Mouse (Mus musculus) forelimb bud, embryonic 11.5 days (tissue): ENCODE data around the gene Ankfn1.
A peak's percentile ranks its signal among the peaks of the same experiment; 100 is the strongest.

Experiments used
- DNase-seq: peaks from one replicate; pipeline ENCODE4 v3.0.0-alpha.2; 2012; ENCODE audit warnings: low read depth, low spot score

Ankfn1 gene

DNA sequence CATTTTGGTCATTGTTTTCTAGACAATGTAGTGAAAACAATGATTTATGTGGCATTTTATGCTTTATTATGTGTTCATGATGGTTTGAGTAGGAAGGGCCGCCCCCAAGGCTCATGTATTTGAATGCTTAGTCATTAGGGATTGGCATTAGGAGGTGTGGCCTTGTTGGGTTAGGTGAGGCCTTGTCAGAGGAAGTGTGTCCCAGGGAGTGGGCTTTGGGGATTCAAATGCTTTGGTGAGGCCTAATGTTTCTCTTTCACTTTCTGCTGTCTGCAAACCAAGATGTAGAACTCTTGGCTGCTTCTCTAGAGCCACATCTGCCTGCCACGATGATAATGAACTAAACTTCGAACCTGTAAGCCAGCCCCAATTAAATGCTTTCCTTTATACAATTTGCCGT lies 304.6 kb downstream of the Ankfn1 start:
- no peak for DNase-seq

- no peak for DNase-seq
Observed at GRCm38 (mm10) chr11:89465381-89465780, 312.1 kb downstream of the Ankfn1 start.

GRCm38 (mm10) chr11:89462216-89462615 lies 315.2 kb downstream of the Ankfn1 start:
- no peak for DNase-seq

GRCm38 (mm10) chr11:89459437-89459836 lies 318.0 kb downstream of the Ankfn1 start:
- no peak for DNase-seq

GRCm38 (mm10) chr11:89455647-89456231 lies 321.7 kb downstream of the Ankfn1 start:
- DNase-seq, result no peak

- DNase-seq, result no peak
Observed at GRCm38 (mm10) chr11:89454702-89455101, 322.8 kb downstream of the Ankfn1 start.

GRCm38 (mm10) chr11:89452862-89453261 lies 324.6 kb downstream of the Ankfn1 start:
- peak; percentile 18 for DNase-seq

DNA sequence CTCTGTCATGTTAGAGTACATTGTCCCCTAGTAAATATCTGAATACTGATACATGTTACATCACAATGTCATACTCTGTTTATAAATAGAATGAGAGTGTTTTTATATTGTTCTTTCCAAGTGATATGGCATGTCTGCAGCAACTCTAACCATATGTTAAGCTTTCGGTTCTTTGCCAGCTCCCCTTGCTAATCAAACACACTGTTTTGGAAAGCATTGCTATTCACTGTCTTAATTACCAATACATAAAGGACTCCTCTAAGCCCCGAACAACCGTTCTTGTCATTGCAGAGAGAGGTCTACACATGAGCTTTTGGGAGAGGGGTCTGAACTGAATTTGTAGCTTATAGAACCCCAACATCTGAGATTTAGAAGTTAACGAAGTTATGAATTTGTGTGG lies 327.0 kb downstream of the Ankfn1 start:
- no peak for DNase-seq

DNA sequence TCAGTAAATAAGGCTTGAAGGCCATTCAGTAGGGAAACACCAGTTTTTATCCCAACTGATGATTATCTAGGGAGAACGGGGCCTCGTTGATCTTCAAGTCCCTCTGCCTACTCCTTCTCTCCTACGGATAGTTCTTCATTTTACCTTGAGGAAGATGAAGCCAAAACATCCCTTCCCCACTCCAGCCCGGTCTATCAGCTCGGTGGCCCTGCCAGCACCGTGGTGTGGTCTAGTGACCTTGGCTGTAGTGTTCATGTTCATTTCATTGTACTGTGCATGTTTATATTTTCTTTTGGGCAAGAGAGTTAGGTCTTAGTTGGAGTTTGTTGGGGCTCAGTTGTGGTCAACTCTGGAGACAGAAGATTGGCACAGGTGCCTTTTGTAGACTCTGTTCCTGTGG lies 328.5 kb downstream of the Ankfn1 start:
- no peak for DNase-seq

DNA sequence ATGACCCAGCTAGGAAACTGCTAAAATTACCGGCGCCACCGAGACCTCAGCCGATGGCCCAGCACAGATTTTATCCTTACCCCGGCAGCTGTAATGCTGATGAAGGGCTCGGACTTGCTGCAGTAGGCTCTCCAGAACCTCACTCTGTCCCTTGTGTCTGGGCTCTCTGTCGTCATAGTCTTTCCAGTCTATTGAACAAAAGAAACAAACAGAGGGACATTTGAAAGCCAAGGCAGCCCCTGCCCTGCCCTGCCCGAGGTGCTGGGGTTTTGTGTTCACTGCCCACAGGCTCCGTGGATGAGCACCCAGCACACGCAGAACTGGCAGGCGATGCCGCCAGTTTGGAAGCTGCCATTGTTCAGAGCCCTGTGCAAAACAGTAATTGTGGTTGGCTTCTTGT lies 330.0 kb downstream of the Ankfn1 start:
- DNase-seq, result no peak

DNA sequence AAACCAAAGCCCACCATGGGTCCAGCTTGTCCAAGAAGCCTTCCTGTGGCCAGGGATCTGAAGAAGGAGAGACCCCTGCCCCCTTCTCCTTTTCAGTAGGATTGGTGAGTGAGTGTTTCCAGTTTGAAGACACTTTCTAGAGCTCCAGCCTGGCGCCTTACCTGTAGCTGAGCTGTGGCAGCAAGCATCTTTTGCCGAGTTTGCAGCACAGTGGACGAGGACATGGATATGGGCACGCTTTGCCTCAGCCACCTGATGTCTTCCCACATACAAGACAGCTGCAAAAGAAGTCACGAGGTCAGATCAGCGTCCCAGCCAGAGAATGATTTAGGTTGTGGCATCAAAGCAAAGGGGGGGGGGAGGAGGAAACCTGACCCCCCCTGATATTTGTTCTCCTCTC lies 336.9 kb downstream of the Ankfn1 start:
- DNase-seq, result no peak

DNA sequence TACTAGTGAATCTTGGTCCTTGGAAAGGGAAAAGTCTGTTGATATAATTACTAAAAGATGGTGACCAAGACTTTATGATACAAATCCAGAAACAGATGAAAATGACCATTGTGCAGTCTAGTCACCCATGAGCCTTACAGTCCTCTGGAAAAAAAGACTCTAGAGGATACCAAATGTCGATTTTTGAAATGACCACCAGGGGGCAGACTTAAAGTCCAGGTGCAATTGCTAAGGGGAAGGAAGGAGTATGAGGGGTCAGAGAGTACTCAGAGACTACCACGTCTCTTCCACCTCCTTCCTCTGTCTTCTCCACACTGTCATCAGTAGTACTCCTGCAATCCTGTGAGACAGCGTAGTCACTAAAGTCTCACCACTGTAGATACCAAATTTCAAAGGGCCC lies 353.1 kb downstream of the Ankfn1 start:
- no peak for DNase-seq

- DNase-seq, result no peak
Observed at GRCm38 (mm10) chr11:89422637-89423036, 354.8 kb downstream of the Ankfn1 start.

GRCm38 (mm10) chr11:89420767-89421438 lies 356.6 kb downstream of the Ankfn1 start:
- no peak for DNase-seq

DNA sequence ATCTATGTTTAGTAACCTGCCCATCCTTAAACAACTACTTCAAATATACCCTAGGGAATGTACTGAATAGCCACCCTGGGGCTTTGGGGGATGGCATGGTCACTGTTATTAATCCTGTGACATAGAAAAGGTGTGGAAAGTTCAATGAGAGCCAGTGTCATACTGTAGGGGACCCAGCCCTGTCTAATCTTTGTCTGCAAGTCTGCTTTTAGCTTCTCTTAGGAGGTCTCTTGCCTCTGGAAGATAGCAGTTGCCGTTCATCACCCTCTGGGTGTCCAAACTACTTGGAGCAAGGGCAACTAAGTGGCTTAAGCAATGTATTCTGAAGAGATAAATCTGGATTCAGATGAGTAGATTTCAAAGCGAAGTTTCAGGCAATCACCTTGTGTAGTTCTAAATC lies 357.6 kb downstream of the Ankfn1 start:
- DNase-seq, result no peak

GRCm38 (mm10) chr11:89418644-89419043 lies 358.8 kb downstream of the Ankfn1 start:
- DNase-seq, result no peak

DNA sequence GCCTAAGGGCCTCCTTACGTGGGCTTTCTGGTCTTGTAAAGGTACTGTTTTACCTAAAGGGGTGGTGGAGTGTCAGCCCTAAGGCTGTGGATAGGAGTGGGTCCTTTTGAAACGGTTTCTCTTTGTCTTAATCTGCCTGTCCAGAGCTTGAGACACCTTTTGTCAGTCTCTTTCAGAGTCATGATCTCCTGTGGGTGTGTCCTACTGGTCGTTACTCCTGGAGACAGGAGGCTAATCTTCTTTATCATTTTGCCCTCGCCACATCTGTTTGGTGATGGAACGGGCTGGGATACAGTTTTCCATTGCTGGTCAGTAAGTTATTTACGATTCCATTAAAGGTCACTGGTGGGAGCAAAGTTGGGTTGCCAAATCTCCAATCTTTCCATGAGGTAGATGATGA lies 360.7 kb downstream of the Ankfn1 start:
- DNase-seq, result no peak

GRCm38 (mm10) chr11:89408774-89409173 lies 368.7 kb downstream of the Ankfn1 start:
- DNase-seq, result no peak

- no peak for DNase-seq
Observed at GRCm38 (mm10) chr11:89404489-89404888, 373.0 kb downstream of the Ankfn1 start.

DNA sequence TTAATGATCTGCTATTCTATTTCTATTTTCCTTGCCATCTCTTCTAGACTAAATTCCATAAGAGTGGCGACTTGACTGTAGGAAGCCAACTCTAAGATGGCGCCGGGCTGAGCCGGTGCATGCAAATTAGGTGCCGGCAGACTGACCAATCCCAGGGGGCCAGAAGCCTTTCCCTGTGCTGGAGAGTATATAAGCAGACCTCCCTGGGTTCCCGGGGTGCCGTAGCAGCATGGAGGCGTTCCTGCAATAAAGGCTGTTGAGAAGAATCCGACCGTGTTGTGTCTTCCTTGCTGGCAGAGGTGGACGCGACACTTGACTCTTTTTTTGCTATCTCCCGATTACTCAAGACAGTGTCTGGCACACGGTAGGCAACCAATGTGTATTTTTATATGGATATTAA lies 374.0 kb downstream of the Ankfn1 start:
- DNase-seq, result no peak

GRCm38 (mm10) chr11:89388851-89389250 lies 388.6 kb downstream of the Ankfn1 start:
- no peak for DNase-seq

DNA sequence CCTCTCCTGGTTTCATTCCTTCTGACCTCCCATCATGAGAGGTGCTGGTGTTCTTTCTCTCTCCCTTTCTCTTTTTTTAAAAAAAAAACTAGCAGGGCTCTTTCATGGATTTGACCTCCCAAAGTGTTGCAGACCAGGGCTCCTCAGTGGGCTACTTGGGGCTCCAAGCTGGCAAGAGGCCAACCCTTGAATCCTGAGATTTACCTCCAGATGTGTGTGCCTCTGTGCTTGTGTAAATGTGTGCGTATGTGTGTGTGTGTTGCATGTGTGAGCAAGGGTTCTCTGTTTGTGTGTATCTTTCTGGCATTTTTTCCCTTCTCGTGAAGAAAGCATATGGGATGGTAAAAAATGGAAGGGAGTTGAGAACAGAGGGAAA lies 394.8 kb downstream of the Ankfn1 start:
- no peak for DNase-seq

- DNase-seq, result peak; percentile 19
Observed at GRCm38 (mm10) chr11:89381782-89382633, 395.4 kb downstream of the Ankfn1 start.
